Mouse (Mus musculus): ENCODE measurements at regions not wholly inside any gene's neighbourhood (a gene's known extent, or its start where the extent isn't known, plus 50 kb on each side); places are given as distances from the start of the nearest gene placed in this dataset.
A peak's percentile ranks its signal among the peaks of the same experiment; 100 is the strongest.

- peak in 1 of 2 experiments; percentile 3 for DNase-seq
Observed at GRCm38 (mm10) chr9:83265736-83266135, 119.3 kb upstream of the Hmgn3 start.

- no peak for DNase-seq
Observed at GRCm38 (mm10) chr9:83259511-83259910, 113.0 kb upstream of the Hmgn3 start.

- no peak for DNase-seq
Observed at GRCm38 (mm10) chr9:83258986-83259385, 112.5 kb upstream of the Hmgn3 start.

GRCm38 (mm10) chr9:83258476-83258875 is 112.0 kb upstream of the Hmgn3 start:
- no peak for DNase-seq

GRCm38 (mm10) chr9:83254356-83254755 is 107.9 kb upstream of the Hmgn3 start:
- no peak for DNase-seq

- DNase-seq, result no peak
Observed at GRCm38 (mm10) chr9:83253789-83254188, 107.3 kb upstream of the Hmgn3 start.

- DNase-seq, result no peak
Observed at GRCm38 (mm10) chr9:83251793-83252192, 105.3 kb upstream of the Hmgn3 start.

- DNase-seq, result no peak
Observed at GRCm38 (mm10) chr9:83249871-83250270, 103.4 kb upstream of the Hmgn3 start.

GRCm38 (mm10) chr9:83248164-83248730 is 101.8 kb upstream of the Hmgn3 start:
- DNase-seq, result no peak

GRCm38 (mm10) chr9:83247066-83247668 is 100.7 kb upstream of the Hmgn3 start:
- DNase-seq, result no peak

- DNase-seq, result no peak
Observed at GRCm38 (mm10) chr9:83241119-83241518, 94.6 kb upstream of the Hmgn3 start.

- peak; percentile 23 to 26 for DNase-seq
Observed at GRCm38 (mm10) chr9:83239097-83239496, 92.6 kb upstream of the Hmgn3 start.

GRCm38 (mm10) chr9:83221866-83222265 is 75.4 kb upstream of the Hmgn3 start:
- no peak for DNase-seq

GRCm38 (mm10) chr9:83202583-83202982 is 56.1 kb upstream of the Hmgn3 start:
- no peak for DNase-seq

GRCm38 (mm10) chr9:83199771-83200170 is 53.3 kb upstream of the Hmgn3 start:
- DNase-seq, result no peak

GRCm38 (mm10) chr9:83199176-83199575 is 52.7 kb upstream of the Hmgn3 start:
- no peak for DNase-seq

GRCm38 (mm10) chr9:83197013-83197412 is 50.5 kb upstream of the Hmgn3 start:
- DNase-seq, result no peak
